Mouse (Mus musculus) thymus, adult 2 months (tissue): Measurements from ENCODE around the gene Pitpnm3. TPM values are rescaled to one million over a fixed set of nuclear protein-coding genes. Genes with fewer than 3 reads are reported as not detected.

Experiments
- DNase-seq: peaks from one replicate; pipeline ENCODE4 v3.0.0; 2021
- H3K27ac ChIP-seq: fragments of 200-500 bp; 2 replicates; pipeline ENCODE4 v1.5.1; 2012; ENCODE audit warnings: low read length, control low read depth; ENCODE audit not compliant: control insufficient read depth, insufficient read depth
- H3K27me3 ChIP-seq: fragments of 200-500 bp; 2 replicates; pipeline ENCODE4 v1.6.1; 2012; ENCODE audit warnings: mild to moderate bottlenecking, low read length, moderate library complexity, mixed read lengths; ENCODE audit not compliant: control insufficient read depth, insufficient read depth
- H3K36me3 ChIP-seq: fragments of 200-500 bp; 2 replicates; pipeline ENCODE4 v1.6.1; 2012; ENCODE audit warnings: mild to moderate bottlenecking, low read length, moderate library complexity; ENCODE audit not compliant: control insufficient read depth, insufficient read depth
- H3K4me1 ChIP-seq: fragments of 200-500 bp; replicated peaks from 2 replicates; pipeline ENCODE4 v1.6.1; 2012; ENCODE audit warnings: low read length; ENCODE audit not compliant: control insufficient read depth, insufficient read depth
- H3K4me3 ChIP-seq: fragments of 200-500 bp; 2 replicates; pipeline ENCODE4 v1.5.1; 2012; ENCODE audit warnings: mild to moderate bottlenecking, low read length, control low read depth, moderate library complexity; ENCODE audit not compliant: control insufficient read depth, insufficient read depth
- CTCF ChIP-seq: fragments of 200-500 bp; IDR thresholded peaks from 2 replicates; pipeline ENCODE4 v1.5.1; 2012; ENCODE audit warnings: mild to moderate bottlenecking, control low read depth, low read length, moderate library complexity, borderline replicate concordance; ENCODE audit not compliant: control insufficient read depth, poor library complexity, insufficient read depth; ENCODE audit errors: extremely low read depth
- POLR2A ChIP-seq: fragments of 200-500 bp; IDR thresholded peaks from 2 replicates; pipeline ENCODE4 v1.6.1; 2012; ENCODE audit warnings: mild to moderate bottlenecking, low read length, control low read depth, moderate library complexity; ENCODE audit not compliant: control insufficient read depth, poor library complexity, insufficient read depth; ENCODE audit errors: extremely low read depth
- WGBS: fragments of 180-500 bp; shearing (Covaris S2); methylation state at CpG from one replicate; pipeline ENCODE4 v1.1.7; 2018; 5-methylcytosine and 5-hydroxymethylcytosine counted together
- polyA plus RNA-seq: library from polyadenylated mRNA; depleted of rRNA; stranded (reverse); fragments of >200 nt; gene quantifications from 2 replicates; pipeline ENCODE4 v1.2.3, GENCODE M21; 2012

Gene Pitpnm3
- polyA plus RNA-seq, 1 experiment: 1.1 TPM

GRCm38 (mm10) chr11:72032091-72032490 is 103.5 kb downstream of the Pitpnm3 start:
- 93% methylated on average over 4 of the region's 4 CpGs for WGBS
- H3K27ac ChIP-seq: no peak overlapping the region
- no peaks in the 10 kb centered on the region for H3K36me3 ChIP-seq
- DNase-seq: no peak
- no peaks in the 10 kb centered on the region for H3K27me3 ChIP-seq
- no peak for TF ChIP-seq CTCF
- TF ChIP-seq POLR2A: no peak
- no peak overlapping the region for H3K4me3 ChIP-seq
- no peaks in the 10 kb centered on the region for H3K4me1 ChIP-seq

GRCm38 (mm10) chr11:72031353-72031752 is 104.2 kb downstream of the Pitpnm3 start:
- no peak overlapping the region for H3K27ac ChIP-seq
- H3K36me3 ChIP-seq: no peaks in the 10 kb centered on the region
- no peak for TF ChIP-seq POLR2A
- no peak for DNase-seq
- 94% methylated on average over 7 of the region's 7 CpGs for WGBS
- H3K27me3 ChIP-seq: no peaks in the 10 kb centered on the region
- H3K4me1 ChIP-seq: no peaks in the 10 kb centered on the region
- no peak overlapping the region for H3K4me3 ChIP-seq

- H3K4me3 ChIP-seq: no peak overlapping the region
- WGBS: 58% methylated on average over 23 of the region's 23 CpGs
- TF ChIP-seq POLR2A: no peak
- TF ChIP-seq CTCF: no peak
Measured at GRCm38 (mm10) chr11:72029143-72029542, 106.4 kb downstream of the Pitpnm3 start.

GRCm38 (mm10) chr11:72027836-72028235 is 107.7 kb downstream of the Pitpnm3 start:
- Histone ChIP-seq H3K4me3 (no peak overlapping the region), H3K27ac (no peak overlapping the region), H3K27me3 (no peaks in the 10 kb centered on the region), H3K4me1 (peaks cover 2% of the 10 kb centered on the region; the same call in 1 of the 2 replicates), H3K36me3 (no peaks in the 10 kb centered on the region)
- WGBS: 87% methylated on average over 9 of the region's 9 CpGs
- DNase-seq: no peak
- TF ChIP-seq CTCF: no peak

More at GRCm38 (mm10) chr11:72029143-72029542, 106.4 kb downstream of the Pitpnm3 start:
- no peak overlapping the region for H3K27ac ChIP-seq
- DNase-seq: no peak
- H3K4me1 ChIP-seq: no peaks in the 10 kb centered on the region
- H3K27me3 ChIP-seq: no peaks in the 10 kb centered on the region
- H3K36me3 ChIP-seq: no peaks in the 10 kb centered on the region

- peaks cover 2% of the 10 kb centered on the region; the same call in 1 of the 2 replicates for H3K4me1 ChIP-seq
- H3K27ac ChIP-seq: no peak overlapping the region
- TF ChIP-seq CTCF (no peak), POLR2A (no peak)
- no peaks in the 10 kb centered on the region for H3K36me3 ChIP-seq
- WGBS: 95% methylated on average over 9 of the region's 9 CpGs
- H3K27me3 ChIP-seq: no peaks in the 10 kb centered on the region
- DNase-seq: no peak
- H3K4me3 ChIP-seq: no peak overlapping the region
Measured at GRCm38 (mm10) chr11:72026516-72026915, 109.1 kb downstream of the Pitpnm3 start.

GRCm38 (mm10) chr11:72025843-72026242 is 109.7 kb downstream of the Pitpnm3 start:
- Histone ChIP-seq H3K4me3 (no peak overlapping the region), H3K4me1 (peaks cover 2% of the 10 kb centered on the region; the same call in 1 of the 2 replicates), H3K36me3 (no peaks in the 10 kb centered on the region), H3K27me3 (no peaks in the 10 kb centered on the region), H3K27ac (no peak overlapping the region)
- DNase-seq: peak; percentile 32
- TF ChIP-seq CTCF (no peak), POLR2A (no peak)
- 35% methylated on average over 5 of the region's 5 CpGs for WGBS

- no peaks in the 10 kb centered on the region for H3K27me3 ChIP-seq
- WGBS: 15% methylated on average over 5 of the region's 5 CpGs
- no peaks in the 10 kb centered on the region for H3K36me3 ChIP-seq
- H3K27ac ChIP-seq: no peak overlapping the region
- H3K4me1 ChIP-seq: peaks cover 2% of the 10 kb centered on the region; the same call in 1 of the 2 replicates
- H3K4me3 ChIP-seq: no peak overlapping the region
- peak; percentile 70 for DNase-seq
- no peak for TF ChIP-seq CTCF
- TF ChIP-seq POLR2A: no peak
Measured at GRCm38 (mm10) chr11:72024193-72024781, 111.3 kb downstream of the Pitpnm3 start.
